Mouse (Mus musculus): ENCODE measurements around the gene Mtor.

The Mtor gene

GRCm38 (mm10) chr4:148491448-148491847, 43.0 kb downstream of the Mtor start:
- peak; percentile 73 for DNase-seq

GRCm38 (mm10) chr4:148495160-148495559, 46.7 kb downstream of the Mtor start:
- no peak for DNase-seq

- DNase-seq: peak; percentile 84
Observed at GRCm38 (mm10) chr4:148495874-148496689, 47.7 kb downstream of the Mtor start.

GRCm38 (mm10) chr4:148500410-148500867, 52.0 kb downstream of the Mtor start, which contains the start of gene Angptl7:
TSS of gene Angptl7 (minus strand) at chr4:148500460.
- no peak for DNase-seq

GRCm38 (mm10) chr4:148504497-148504959, 56.1 kb downstream of the Mtor start:
- peak; percentile 63 for DNase-seq

- no peak for DNase-seq
Observed at GRCm38 (mm10) chr4:148507585-148507984, 59.2 kb downstream of the Mtor start.

GRCm38 (mm10) chr4:148508084-148508849, 59.9 kb downstream of the Mtor start:
- DNase-seq: no peak

GRCm38 (mm10) chr4:148509450-148510084, 61.2 kb downstream of the Mtor start:
- no peak for DNase-seq

GRCm38 (mm10) chr4:148510691-148511090, 62.3 kb downstream of the Mtor start:
- no peak for DNase-seq

GRCm38 (mm10) chr4:148511334-148511733, 62.9 kb downstream of the Mtor start:
- DNase-seq: no peak

GRCm38 (mm10) chr4:148513021-148513559, 64.7 kb downstream of the Mtor start:
- DNase-seq: no peak

- DNase-seq: no peak
Observed at GRCm38 (mm10) chr4:148515313-148515712, 66.9 kb downstream of the Mtor start.

- no peak for DNase-seq
Observed at GRCm38 (mm10) chr4:148517809-148518208, 69.4 kb downstream of the Mtor start.

GRCm38 (mm10) chr4:148518235-148518795, 69.9 kb downstream of the Mtor start:
- no peak for DNase-seq

- DNase-seq: no peak
Observed at GRCm38 (mm10) chr4:148523538-148523937, 75.1 kb downstream of the Mtor start.

- DNase-seq: no peak
Observed at GRCm38 (mm10) chr4:148527158-148527910, 78.9 kb downstream of the Mtor start.

- no peak for DNase-seq
Observed at GRCm38 (mm10) chr4:148530351-148530750, 81.9 kb downstream of the Mtor start.

- no peak for DNase-seq
Observed at GRCm38 (mm10) chr4:148530778-148531177, 82.4 kb downstream of the Mtor start.

- DNase-seq: peak; percentile 36
Observed at GRCm38 (mm10) chr4:148531341-148531740, 82.9 kb downstream of the Mtor start.

GRCm38 (mm10) chr4:148532516-148532915, 84.1 kb downstream of the Mtor start:
- no peak for DNase-seq

- peak; percentile 33 for DNase-seq
Observed at GRCm38 (mm10) chr4:148533613-148534328, 85.4 kb downstream of the Mtor start.
